Mouse (Mus musculus) olfactory bulb, adult 2 months (tissue): ENCODE measurements around the gene Rb1. TPM values are rescaled to one million over a fixed set of nuclear protein-coding genes. Genes with fewer than 3 reads are reported as not detected.

Source experiments
- H3K27ac ChIP-seq: fragments of 200-500 bp; 2 replicates; pipeline ENCODE4 v1.5.1; 2012; ENCODE audit warnings: low read depth, low read length; ENCODE audit not compliant: insufficient read depth
- H3K4me1 ChIP-seq: fragments of 200-500 bp; 2 replicates; pipeline ENCODE4 v1.6.1; 2012; ENCODE audit warnings: low read length; ENCODE audit not compliant: control insufficient read depth, insufficient read depth
- H3K4me3 ChIP-seq: fragments of 200-500 bp; 2 replicates; pipeline ENCODE4 v1.5.1; 2012; ENCODE audit warnings: mild to moderate bottlenecking, low read depth, low read length, moderate library complexity; ENCODE audit not compliant: insufficient read depth
- CTCF ChIP-seq: fragments of 200-500 bp; IDR thresholded peaks from 2 replicates; pipeline ENCODE4 v1.5.1; 2012; ENCODE audit warnings: low read depth, mild to moderate bottlenecking, low read length, moderate library complexity; ENCODE audit not compliant: insufficient read depth
- POLR2A ChIP-seq: fragments of 200-500 bp; IDR thresholded peaks from 2 replicates; pipeline ENCODE4 v1.6.1; 2012; ENCODE audit warnings: mild to moderate bottlenecking, low read depth, low read length, moderate library complexity; ENCODE audit not compliant: insufficient read depth
- WGBS: fragments of 180-500 bp; shearing (Covaris S2); methylation state at CpG from one replicate; pipeline ENCODE4 v1.1.7; 2018; 5-methylcytosine and 5-hydroxymethylcytosine counted together
- polyA plus RNA-seq: library from polyadenylated mRNA; stranded (reverse); fragments of >200 nt; gene quantifications from 2 replicates; pipeline ENCODE4 v1.2.4, GENCODE M21; 2012; ENCODE audit warnings: low replicate concordance; ENCODE audit not compliant: missing spikeins, insufficient read depth, insufficient read length

Rb1 gene
- polyA plus RNA-seq, 1 experiment: 65.2 TPM

DNA sequence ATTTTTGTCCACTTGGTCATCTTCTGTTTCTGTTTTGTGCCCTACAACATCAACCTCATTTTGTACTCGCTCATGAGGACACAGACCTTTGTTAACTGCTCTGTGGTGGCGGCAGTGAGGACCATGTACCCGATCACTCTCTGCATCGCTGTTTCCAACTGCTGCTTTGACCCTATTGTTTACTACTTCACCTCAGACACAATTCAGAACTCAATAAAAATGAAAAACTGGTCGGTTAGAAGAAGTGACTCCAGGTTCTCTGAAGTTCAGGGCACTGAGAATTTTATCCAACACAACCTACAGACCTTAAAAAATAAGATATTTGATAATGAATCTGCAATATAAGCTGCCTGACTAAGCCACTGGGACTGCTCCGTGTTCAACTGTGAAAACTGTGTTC is 86.3 kb downstream of the Rb1 start:
- WGBS: 41% methylated on average over 6 of the region's 6 CpGs
- H3K27ac ChIP-seq: 0 out of 2 replicates have a peak overlapping the region, but pooled peaks have one; percentile 73
- TF ChIP-seq POLR2A (no peak), CTCF (no peak)
- 0 out of 2 replicates have a peak overlapping the region, but pooled peaks have one; percentile 31 for H3K4me3 ChIP-seq
- peaks cover 1% of the 10 kb centered on the region; the same call in 1 of the 2 replicates for H3K4me1 ChIP-seq

DNA sequence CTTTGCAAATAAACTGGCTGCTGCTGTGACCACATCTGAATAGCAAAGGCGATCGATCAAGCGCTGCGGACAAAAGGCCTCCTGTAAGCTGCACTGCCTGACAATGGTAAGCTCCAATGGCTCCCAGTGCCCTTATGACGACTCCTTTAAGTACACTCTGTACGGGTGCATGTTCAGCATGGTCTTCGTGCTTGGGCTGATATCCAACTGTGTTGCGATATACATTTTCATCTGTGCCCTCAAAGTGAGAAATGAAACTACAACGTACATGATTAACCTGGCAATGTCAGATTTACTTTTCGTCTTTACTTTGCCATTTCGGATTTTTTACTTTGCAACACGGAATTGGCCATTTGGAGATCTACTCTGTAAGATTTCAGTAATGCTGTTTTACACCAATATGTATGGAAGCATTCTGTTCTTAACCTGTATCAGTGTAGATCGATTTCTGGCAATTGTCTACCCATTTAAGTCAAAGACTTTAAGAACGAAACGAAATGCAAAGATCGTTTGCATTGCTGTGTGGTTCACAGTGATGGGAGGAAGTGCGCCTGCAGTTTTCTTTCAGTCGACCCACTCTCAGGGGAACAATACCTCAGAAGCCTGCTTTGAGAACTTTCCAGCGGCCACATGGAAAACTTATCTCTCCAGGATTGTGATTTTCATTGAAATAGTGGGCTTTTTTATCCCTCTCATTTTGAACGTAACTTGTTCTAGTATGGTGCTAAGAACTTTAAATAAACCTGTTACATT is 86.9 kb downstream of the Rb1 start:
- peak overlapping the region; percentile 42 for H3K4me3 ChIP-seq
- H3K27ac ChIP-seq: peak overlapping the region; percentile 73
- TF ChIP-seq CTCF (no peak), POLR2A (no peak)
- peaks cover 2% of the 10 kb centered on the region; the same call in 1 of the 2 replicates for H3K4me1 ChIP-seq
- 32% methylated on average over 20 of the region's 20 CpGs for WGBS

DNA sequence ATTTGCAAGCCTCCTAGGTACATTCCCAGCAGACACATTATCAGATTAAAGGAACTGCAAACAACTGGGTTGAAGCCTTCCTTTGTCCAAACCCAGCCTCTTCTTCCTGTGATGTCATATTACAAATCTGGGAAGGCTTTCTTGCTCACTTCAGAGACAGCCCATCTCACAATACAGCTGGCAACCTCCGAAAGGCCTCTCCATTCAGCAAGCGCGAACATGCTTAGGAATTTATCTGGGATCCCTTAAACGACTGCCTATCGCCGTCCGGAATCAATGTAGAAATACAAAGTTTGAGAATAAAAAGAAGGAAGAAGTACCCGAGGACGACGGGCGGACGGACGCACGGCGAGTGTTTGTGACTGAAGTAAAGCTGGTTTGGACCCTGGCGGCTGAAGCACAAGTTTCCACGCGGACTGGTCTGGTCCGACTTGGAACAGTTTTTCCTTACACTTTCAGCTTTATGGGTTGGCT is 87.7 kb downstream of the Rb1 start, which contains the start of gene Lpar6:
Lpar6 (plus strand) TSS at position 48 of the 474 bp plus-strand sequence.
- peak within 1 kb of the TSS; percentile 42 for H3K4me3 ChIP-seq
- TF ChIP-seq CTCF: no peak
- TF ChIP-seq POLR2A: no peak
- peaks cover 2% of the 10 kb centered on the region; the same call in 1 of the 2 replicates for H3K4me1 ChIP-seq
- H3K27ac ChIP-seq: peak within 1 kb of the TSS; percentile 73
- WGBS: 37% methylated on average over 19 of the region's 19 CpGs

DNA sequence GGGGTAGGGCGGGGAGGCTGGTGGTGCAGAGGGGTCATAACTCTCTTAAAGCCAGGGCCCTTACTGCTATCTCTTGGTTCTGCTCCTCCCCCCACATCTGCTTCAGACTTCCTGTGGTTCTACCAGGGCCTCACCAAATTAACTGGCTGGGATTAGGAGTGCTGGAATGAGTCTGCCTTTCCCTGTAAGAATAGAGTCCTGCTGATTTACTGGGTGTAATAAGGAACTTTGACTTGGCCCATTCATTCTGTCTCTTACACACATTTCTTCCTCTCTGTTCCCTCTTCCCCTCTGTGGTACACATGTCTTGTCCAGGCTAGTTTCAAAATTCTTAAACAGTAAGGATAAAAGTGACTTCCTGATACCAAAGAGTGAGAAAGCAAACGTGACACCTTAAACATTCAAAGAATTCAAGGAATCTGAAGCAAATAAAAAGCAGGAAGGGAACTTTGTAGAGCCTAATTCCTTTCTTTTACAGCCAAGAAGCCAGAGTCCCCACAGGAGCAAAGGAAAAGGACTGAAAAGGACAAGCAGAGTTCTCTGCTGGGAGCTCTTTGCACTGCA is 91.1 kb downstream of the Rb1 start:
- H3K4me1 ChIP-seq: peaks cover 2% of the 10 kb centered on the region; the same call in 1 of the 2 replicates
- H3K4me3 ChIP-seq: no peak overlapping the region
- TF ChIP-seq CTCF: no peak
- no peak for TF ChIP-seq POLR2A
- no peak overlapping the region for H3K27ac ChIP-seq
- 67% methylated on average over 2 of the region's 2 CpGs for WGBS

DNA sequence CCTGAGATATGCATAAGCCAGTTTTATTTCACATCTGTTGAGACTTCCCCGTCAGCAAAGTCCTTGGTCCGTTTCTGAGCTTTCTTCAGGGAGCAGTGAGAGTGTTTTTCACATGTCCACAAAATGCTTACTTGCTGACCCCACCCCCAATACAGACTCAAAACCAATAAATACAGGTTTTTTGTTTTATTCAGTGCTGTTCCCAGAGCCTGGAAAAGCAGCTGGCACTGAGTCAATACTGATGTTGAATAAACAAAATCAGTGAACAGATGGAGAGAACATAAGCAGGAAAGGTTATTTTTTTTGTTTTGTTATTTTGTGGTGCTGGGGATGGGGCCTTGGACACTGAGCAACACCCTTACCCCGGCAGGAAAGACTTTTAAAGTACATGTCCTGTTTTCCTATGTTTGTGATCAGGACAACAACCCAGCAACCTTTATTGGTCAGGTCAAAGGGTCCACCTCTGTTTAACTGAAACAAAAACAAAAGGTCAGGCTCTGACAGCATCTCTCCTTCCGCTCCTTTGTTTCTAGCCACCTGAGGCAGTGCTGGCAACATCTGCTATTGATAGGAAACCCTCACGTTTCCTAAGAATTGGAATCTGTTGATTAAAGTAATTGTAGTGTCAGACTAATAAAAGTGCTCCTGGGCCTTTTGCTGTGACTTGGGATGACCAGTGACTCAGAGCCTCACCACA is 94.2 kb downstream of the Rb1 start:
- no peak for TF ChIP-seq CTCF
- TF ChIP-seq POLR2A: no peak
- 54% methylated on average over 5 of the region's 5 CpGs for WGBS
- no peak overlapping the region; the same call in 1 of the 2 replicates for H3K27ac ChIP-seq

DNA sequence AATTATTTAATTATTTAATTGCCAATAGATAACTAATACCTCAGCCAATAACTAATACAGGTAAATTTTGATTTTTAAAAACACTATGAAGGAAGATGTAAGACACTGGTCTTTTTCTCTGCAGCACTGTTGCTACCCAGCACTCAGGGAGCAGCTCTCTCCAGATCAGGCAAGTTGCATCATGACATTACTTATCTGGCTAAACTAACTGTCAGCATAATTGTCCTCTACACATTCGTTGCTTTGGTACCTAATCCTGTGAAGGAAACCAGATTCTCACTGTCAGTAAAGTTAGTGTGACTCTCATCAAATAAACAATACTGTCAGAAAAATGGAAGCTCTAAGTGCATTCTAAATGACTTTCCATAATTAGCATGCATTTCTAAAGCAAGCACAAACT is 98.8 kb downstream of the Rb1 start:
- Histone ChIP-seq H3K4me3 (no peak overlapping the region), H3K27ac (no peak overlapping the region), H3K4me1 (no peaks in the 10 kb centered on the region)
- no peak for TF ChIP-seq CTCF
- TF ChIP-seq POLR2A: no peak
- WGBS: 10% methylated on average over 1 of the region's 1 CpGs

More for the DNA sequence above, 94.2 kb downstream of the Rb1 start:
- H3K4me1 ChIP-seq: peaks cover 2% of the 10 kb centered on the region; the same call in 1 of the 2 replicates
- H3K4me3 ChIP-seq: no peak overlapping the region

DNA sequence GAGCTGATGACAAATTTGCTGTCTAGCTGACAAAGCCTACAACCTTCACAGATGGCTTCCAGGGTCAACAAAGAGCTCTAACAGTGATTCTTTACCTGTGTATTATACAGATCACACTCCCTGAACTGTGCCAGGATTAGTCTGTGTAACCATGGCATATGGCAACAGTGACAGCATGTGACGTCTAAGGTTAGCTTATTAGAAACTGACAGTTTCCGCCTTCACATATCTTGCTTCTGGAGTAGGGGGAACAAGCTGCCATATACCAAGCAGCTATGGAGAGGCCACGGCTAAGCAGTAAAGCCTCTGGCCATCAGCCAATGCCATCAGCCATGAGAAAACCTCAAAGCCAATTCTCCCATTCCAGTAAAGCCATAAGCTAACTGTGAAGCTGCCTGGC is 99.3 kb downstream of the Rb1 start:
- Histone ChIP-seq H3K27ac (no peak overlapping the region), H3K4me1 (no peaks in the 10 kb centered on the region), H3K4me3 (no peak overlapping the region)
- TF ChIP-seq CTCF (no peak), POLR2A (no peak)
- 76% methylated on average over 3 of the region's 3 CpGs for WGBS

DNA sequence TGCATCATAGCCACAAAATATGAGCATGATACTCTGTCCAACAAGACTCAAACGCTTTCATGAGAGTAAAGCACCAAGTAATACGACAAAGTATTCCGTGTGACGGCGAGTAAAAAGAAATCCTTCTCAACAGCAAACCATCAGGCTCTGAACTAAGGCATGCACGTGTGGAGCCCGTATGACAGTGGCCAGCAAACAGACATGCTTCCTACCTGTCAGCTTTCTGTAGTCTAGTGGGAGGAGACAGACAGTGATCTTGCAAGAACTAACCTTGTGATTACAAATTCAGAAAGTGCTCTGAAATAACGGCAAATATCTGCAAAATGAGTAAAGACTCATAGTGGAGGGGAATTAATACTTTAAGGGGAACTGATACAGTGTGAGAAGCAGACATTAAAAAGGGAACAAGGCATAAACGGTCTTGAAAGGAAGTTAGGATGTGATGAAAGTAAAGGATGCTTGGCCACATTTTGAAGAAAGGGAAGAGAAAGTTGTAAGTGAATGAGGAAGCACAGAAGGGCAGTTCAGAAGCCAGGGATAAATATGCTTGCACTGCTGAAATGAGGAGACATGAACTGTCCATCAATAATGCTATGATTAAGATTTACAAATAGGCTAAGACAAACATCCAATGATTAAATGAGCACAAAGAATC is 103.2 kb downstream of the Rb1 start:
- WGBS: 93% methylated on average over 9 of the region's 9 CpGs
- Histone ChIP-seq H3K27ac (no peak overlapping the region), H3K4me1 (no peaks in the 10 kb centered on the region), H3K4me3 (no peak overlapping the region)
- TF ChIP-seq POLR2A: no peak
- no peak for TF ChIP-seq CTCF
